Mouse (Mus musculus) left cerebral cortex, adult 11 months (tissue): Measurements from ENCODE around the gene Rassf5.

Experiments
- DNase-seq: peaks from one replicate; pipeline ENCODE4 v3.0.0; 2022; ENCODE audit warnings: low spot score

Gene Rassf5

GRCm38 (mm10) chr1:131138191-131139016 is 106.7 kb downstream of the Rassf5 start, which contains the start of gene Dyrk3:
TSS of gene Dyrk3 (minus strand) at chr1:131138340.
- DNase-seq = peak; percentile 83

DNA sequence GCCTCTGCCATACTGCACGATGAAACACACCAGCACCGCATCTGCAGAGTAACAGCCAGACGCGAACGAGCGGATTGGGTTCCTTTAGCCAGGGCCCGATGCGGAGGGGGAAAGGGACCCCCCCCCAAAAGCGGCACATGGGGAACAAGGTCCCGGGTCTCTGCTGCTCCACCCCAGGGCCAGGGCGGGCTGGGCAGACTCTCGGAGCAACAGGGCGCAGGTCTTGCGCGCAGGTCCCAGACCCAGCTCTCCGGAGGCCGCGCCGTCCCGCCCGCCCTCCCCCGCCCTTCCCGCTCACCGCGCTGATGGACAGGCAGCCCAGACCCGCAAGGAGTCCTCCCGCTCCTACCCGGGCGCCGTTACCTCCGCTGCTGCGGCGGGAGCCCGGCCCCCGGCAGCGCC is 107.3 kb downstream of the Rassf5 start:
- no peak for DNase-seq

DNA sequence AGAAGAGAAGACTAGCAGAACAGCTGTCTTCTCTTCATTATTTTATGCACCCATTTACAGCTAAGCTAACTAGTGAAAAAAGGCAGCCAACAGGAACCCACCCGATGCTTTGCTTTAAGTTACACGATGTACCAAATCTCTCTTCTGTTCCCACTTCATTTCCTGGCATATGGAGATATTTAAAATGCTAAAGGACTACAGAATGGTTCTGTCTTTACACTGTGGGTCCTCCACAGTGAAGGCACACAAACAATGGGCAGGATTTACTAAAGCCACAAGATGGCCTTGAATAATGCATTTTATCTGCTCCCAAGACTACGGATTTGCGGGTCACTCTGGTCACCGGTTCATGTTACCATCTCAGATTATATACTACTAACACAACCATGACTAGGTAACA is 107.9 kb downstream of the Rassf5 start:
- DNase-seq = no peak

GRCm38 (mm10) chr1:131135960-131136629 is 109.0 kb downstream of the Rassf5 start:
- no peak for DNase-seq

DNA sequence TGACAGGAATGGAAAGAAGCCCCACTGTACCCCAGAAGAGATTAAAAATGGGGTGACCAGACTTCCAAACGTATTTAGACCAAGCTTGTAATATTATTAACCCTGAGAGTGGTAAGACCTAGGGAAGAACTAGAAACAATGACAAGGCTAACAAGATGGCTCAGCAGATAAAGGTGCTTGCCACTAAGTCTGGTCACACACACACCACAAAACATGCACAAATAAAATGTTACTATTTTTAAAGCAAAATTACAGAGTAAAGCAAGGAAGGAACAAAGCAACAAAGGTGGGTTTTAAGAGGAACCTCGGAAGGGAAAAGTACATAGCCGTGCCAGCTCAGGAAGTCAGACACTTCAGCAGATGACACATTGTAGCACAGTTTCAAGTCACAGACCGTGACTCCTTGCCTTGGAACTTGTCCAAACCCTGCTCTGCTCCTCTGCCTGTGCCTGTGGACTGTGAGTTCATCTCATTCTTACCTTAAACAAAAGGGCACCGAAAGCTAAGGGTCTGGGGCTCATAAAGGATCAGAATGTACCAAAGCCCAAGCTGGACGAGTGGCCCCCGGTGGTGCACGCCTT is 110.0 kb downstream of the Rassf5 start:
- DNase-seq = no peak

- DNase-seq = no peak
Observed at GRCm38 (mm10) chr1:131134231-131134630, 110.8 kb downstream of the Rassf5 start.
